Mouse (Mus musculus): Measurements from ENCODE around the gene Gstt1.

DNA sequence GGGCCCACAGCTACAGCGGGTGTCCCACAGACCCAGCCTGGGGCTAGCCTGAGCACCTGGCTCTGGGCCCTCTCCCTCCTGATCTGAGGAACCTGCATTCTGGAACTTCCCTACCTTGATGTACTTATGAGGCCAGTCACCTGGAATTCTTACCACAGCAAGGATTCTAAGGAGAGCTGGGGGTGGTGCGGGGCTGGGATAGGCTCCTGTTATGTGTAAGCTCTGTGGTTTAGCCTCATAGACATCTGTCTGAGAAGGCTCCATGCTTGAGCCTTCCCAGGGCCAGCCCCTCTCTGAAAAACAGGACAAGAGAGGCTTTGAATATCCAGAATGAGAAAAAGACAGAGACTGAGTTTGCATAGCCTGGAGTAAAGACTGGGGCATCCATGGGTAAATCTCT, 24.1 kb upstream of the Gstt1 start, which contains the start of gene Gstt4:
- TF ChIP-seq CTCF (IDR thresholded peaks at IDR 0.05; ENCODE audit: borderline replicate concordance, control insufficient read depth, extremely low read depth, insufficient read depth, low read length, poor library complexity) (no peak), POLR2A (IDR thresholded peaks at IDR 0.05; ENCODE audit: control insufficient read depth, extremely low read depth, insufficient read depth, low read length, poor library complexity) (no peak)
